Mouse (Mus musculus): Measurements from ENCODE around the gene P4htm. TPM values are rescaled to one million over a fixed set of nuclear protein-coding genes. Genes with fewer than 3 reads are reported as not detected.

Gene P4htm
- 21.6 TPM for polyA plus RNA-seq (2017; shearing (Covaris generic))

DNA sequence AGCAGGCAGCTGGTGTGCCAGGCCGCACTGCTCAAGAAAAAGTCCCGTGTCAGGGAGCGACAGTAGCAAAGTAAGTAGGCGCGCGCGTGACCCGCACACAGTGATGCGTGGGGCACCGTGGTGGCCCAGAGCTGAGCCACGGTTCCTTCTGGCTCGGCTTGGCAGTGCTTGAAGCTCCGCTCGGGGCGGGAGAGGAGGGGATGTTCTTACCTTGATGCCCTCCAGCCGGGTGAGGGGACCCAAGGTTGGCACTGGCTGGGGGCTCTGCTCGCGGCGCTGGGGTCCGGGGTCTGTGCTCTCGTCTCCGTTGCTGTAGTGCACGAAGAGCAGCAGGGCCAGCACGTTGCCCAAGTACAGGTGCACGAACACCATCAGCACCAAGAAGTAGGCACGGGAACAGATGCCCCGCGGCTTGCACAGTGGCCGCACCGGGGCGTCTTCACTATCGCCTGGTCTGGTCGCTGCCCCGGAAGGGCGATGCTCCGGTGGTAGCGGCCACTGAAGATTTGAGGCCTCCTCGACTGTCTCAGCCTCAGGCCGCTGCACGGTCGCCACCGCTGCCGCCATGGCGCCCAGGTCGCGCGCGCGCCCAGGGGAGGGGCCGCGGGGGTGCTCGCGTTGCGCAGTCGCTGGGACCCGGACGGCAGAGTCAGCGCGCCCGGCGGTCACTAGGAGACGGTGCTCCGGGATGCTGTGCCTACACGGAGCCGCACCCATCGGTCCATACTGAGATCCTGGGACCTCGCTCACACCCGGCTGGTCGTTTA lies at the start of gene P4htm:
Gene P4htm (minus strand): TSS at position 670 of the 767 bp plus-strand sequence.

DNA sequence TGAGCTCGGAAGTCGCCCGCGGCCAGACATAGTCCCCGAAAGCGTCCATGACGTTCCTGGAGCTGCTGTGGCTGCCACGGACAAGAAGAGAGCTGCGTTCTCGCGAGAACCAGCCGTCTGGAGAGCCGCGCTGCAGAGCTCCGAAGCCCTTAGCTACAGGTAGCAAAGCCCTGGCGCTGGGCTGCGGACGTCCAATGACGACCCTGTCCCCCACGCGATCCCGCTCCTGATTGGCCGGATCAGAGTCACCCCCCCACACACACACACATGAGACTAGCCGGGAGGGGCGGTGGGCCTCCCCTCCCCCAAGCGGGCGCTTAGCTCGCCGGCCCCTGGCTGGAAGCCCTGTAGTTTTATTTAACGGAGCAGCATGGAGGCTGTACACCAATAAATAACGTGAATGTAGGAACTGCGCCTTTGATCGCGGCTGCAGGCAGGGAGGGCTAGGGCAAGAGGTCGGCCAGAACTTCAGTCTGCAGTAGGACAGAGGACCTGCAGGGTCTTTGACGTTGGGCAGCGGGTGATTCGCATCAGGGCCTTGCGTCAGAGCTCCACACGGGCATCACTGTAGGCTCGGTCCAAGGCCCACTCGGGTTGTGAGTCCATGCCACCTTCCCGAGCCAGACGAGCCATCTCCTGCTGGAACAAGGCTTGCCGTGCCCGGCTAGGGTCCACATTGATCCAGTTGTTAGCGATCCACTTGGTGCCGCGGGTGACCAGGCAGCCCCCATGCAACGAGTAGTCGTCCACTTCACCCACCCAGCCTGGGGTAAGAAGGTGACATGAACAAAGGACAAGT lies 18.7 kb downstream of the P4htm start, which contains the start of gene Wdr6:
Gene Wdr6 (minus strand): TSS at position 195 of the 799 bp plus-strand sequence.

GRCm38 (mm10) chr9:108569381-108570206 lies 27.9 kb downstream of the P4htm start, which contains the start of gene Dalrd3:
Dalrd3 (plus strand) TSS chr9:108569886.

GRCm38 (mm10) chr9:108566815-108567776 lies 30.4 kb downstream of the P4htm start, which contains the start of gene Ndufaf3:
Ndufaf3 (minus strand) TSS chr9:108567434.

DNA sequence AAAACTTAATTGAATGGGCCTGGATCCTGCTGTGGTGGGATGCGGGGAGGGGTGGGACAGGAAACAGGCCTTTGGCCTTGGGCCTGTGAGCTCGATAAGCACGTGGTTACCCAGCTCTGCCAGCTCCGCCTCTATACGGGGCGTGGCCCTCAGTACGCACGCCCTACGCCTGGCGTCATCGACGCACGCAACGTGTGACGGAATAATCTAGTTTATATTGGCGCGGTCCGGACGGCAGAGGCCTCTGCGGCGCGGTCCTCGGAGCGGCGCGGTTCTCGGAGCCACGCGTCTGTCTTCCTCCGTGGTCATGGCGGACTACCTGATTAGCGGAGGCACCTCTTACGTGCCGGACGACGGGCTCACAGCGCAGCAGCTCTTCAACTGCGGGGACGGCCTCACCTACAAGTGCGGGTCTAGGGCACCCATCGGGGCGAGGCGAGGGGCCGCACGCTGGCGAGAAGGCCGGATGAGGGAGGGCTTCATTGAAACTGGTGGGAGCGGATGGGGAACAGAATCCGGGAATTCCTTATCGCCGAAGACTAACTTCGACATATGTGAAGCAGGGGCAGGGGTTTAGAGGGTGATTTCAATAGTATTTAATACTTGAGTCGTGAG lies 37.1 kb downstream of the P4htm start, which contains the start of gene Impdh2:
Gene Impdh2 (plus strand): TSS at position 60 of the 615 bp plus-strand sequence.

Other genes with a start within 250 kb of the P4htm start
- 171 TPM for gene Usp4, start 249.8 kb downstream of the P4htm start, polyA plus RNA-seq (2017; shearing (Covaris generic))
- 2.0 TPM for gene 1700102P08Rik, start 204.9 kb downstream of the P4htm start, polyA plus RNA-seq (2017; shearing (Covaris generic))
- not detected for gene Ccdc36, start 169.2 kb downstream of the P4htm start, polyA plus RNA-seq (2017; shearing (Covaris generic))
- not detected for gene BC048562, start 161.2 kb downstream of the P4htm start, polyA plus RNA-seq (2017; shearing (Covaris generic))
- gene Ccdc71, start 137.1 kb downstream of the P4htm start, polyA plus RNA-seq (2017; shearing (Covaris generic)) = 56.3 TPM
- gene Klhdc8b, start 136.1 kb downstream of the P4htm start, polyA plus RNA-seq (2017; shearing (Covaris generic)) = 5.8 TPM
- 0.44 TPM for gene Lamb2, start 117.9 kb downstream of the P4htm start, polyA plus RNA-seq (2017; shearing (Covaris generic))
- gene Usp19, start 107.1 kb downstream of the P4htm start, polyA plus RNA-seq (2017; shearing (Covaris generic)) = 185 TPM
- 106 TPM for gene Qars, start 90.0 kb downstream of the P4htm start, polyA plus RNA-seq (2017; shearing (Covaris generic))
- gene Qrich1, start 80.9 kb downstream of the P4htm start, polyA plus RNA-seq (2017; shearing (Covaris generic)) = 160 TPM
- gene Impdh2, start 37.4 kb downstream of the P4htm start, polyA plus RNA-seq (2017; shearing (Covaris generic)) = 107 TPM
- gene Ndufaf3, start 30.2 kb downstream of the P4htm start, polyA plus RNA-seq (2017; shearing (Covaris generic)) = 73.7 TPM
- gene Dalrd3, start 27.8 kb downstream of the P4htm start, polyA plus RNA-seq (2017; shearing (Covaris generic)) = 150 TPM
- gene Wdr6, start 18.9 kb downstream of the P4htm start, polyA plus RNA-seq (2017; shearing (Covaris generic)) = 105 TPM
- gene Arih2, start 51.7 kb upstream of the P4htm start, polyA plus RNA-seq (2017; shearing (Covaris generic)) = 96.5 TPM
- gene Slc25a20, start 64.4 kb upstream of the P4htm start, polyA plus RNA-seq (2017; shearing (Covaris generic)) = 55.1 TPM
- 3.0 TPM for gene Prkar2a, start 91.6 kb upstream of the P4htm start, polyA plus RNA-seq (2017; shearing (Covaris generic))
- gene Ip6k2, start 186.1 kb upstream of the P4htm start, polyA plus RNA-seq (2017; shearing (Covaris generic)) = 15.2 TPM
- gene Nckipsd, start 210.7 kb upstream of the P4htm start, polyA plus RNA-seq (2017; shearing (Covaris generic)) = 7.7 TPM
- not detected for gene Celsr3, start 228.7 kb upstream of the P4htm start, polyA plus RNA-seq (2017; shearing (Covaris generic))

Data from inflammation-experienced regulatory T-cells, adult 16 weeks (primary cell).